Mouse (Mus musculus) frontal cortex, postnatal 25 days (tissue): ENCODE data around the gene Utp11.

ENCODE experiments used
- DNase-seq, 2 experiments: peaks; one replicate each; pipeline ENCODE4 v3.0.0; 2022; ENCODE audit warnings: low spot score in 2 of 2

The Utp11 gene

DNA sequence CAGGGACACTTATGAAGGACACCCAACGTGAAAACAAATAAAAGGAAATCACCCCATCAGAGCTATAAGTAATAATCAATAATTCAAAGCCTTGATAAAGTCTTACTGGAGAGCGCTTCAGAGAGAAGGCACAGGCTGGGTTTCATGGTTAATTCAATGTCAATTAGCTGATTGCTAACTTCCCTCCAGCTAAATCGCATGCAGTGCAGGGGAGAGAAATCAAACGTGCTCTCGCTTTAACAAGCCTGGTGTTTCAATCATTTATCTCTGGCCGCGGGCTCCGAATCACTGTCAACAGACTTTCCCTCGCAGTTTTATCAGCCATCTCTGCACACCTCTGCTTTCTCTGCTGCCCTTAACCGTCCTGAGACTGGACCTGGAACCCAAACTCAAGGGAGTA, 60.5 kb downstream of the Utp11 start:
- DNase-seq = no peak

DNA sequence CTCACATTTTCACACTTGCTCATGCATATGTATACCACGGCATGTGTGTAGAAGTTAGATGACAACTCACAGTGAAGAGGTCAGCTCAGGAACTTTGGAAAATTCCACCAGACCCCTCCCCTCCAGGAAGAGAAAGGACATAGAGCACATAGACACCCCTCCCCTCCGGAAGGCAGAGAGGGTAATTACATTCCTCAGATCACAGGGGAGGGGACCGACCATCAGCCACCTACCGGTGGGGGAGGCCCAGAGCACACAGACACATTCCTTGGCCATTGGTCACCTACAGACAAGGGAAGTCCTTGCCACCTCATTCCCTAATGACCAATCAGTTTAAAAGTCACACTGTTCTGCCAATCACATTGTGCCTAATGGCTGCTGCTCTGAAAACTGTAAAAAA, 61.9 kb downstream of the Utp11 start:
- DNase-seq = no peak
